Mouse (Mus musculus) kidney, adult 2 months (tissue): ENCODE results near the gene Nek11.

Experiments
- CTCF ChIP-seq: fragments of 200-500 bp; conservative IDR thresholded peaks from 2 replicates; pipeline ENCODE4 v1.5.1; 2011; ENCODE audit warnings: low read depth, mild to moderate bottlenecking, control low read depth, low read length, moderate library complexity, mixed read lengths; ENCODE audit not compliant: insufficient read depth, insufficient read length
- POLR2A ChIP-seq: fragments of 200-500 bp; IDR thresholded peaks from one replicate; pipeline ENCODE4 v1.6.1; 2011; ENCODE audit warnings: low read depth, low read length, control low read depth

DNA sequence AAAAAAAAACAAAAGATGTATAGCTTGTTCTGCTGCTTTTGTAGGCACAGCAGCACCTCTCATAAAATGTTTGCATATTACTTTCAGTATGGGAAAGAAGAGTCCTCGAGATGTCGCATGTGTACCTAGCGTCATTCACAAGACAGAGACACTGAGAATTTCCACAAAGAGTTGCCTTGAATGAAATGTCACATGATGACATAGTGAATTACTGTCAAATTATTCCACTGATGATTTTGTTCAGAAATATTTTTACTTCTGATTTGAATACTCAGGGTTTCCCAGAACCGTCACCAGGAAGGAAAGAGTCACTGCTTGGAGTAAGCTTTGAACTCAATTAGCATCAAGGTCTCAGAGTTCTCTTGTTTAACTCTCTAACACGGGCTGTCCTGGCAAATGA is 7.9 kb downstream of the Nek11 start:
- TF ChIP-seq POLR2A, result no peak
- TF ChIP-seq CTCF, result no peak
